ENCODE assay signal across 9 mouse cellular contexts in genomic region chr4:63228943-63229342, GRCm38 (mm10). TPM values are rescaled to one million over a fixed set of nuclear protein-coding genes. Genes with fewer than 3 reads are reported as not detected.
DNase-seq lines count a peak whose midpoint lies in the region; ATAC-seq lines count a peak whose summit lies in the region.
"Had no signal": no experiment of that assay in that cellular context is flagged by ENCODE, and none has a peak within 500 bp of the region (broad histone marks: within the 10 kb centered on the region; RNA-seq: fewer than 3 reads in every experiment).

No protein-coding gene starts in this region.

- 42% methylated on average over 5 of the region's 5 CpGs for WGBS in heart, embryonic 13.5 days
- 61% methylated on average over 5 of the region's 5 CpGs for WGBS in hindbrain, embryonic 11.5 days

- no peaks in the 10 kb centered on the region for H3K9me3 ChIP-seq in heart, embryonic 13.5 days
- no peaks in the 10 kb centered on the region for H3K9me3 ChIP-seq in hindbrain, embryonic 11.5 days (ENCODE audit: control insufficient read depth, low read length)

- H3K9ac ChIP-seq in heart, embryonic 13.5 days, result peak overlapping the region; percentile 55; the same call in 1 of the 2 replicates
- H3K9ac ChIP-seq in hindbrain, embryonic 11.5 days (ENCODE audit: low read depth, low read length), result no peak overlapping the region
- H3K9ac ChIP-seq: lung, embryonic 14.5 days had no signal

- H3K4me1 ChIP-seq in heart, embryonic 13.5 days, result peaks cover 82% of the 10 kb centered on the region
- peaks cover 3% of the 10 kb centered on the region for H3K4me1 ChIP-seq in hindbrain, embryonic 11.5 days (replicated peaks; ENCODE audit: control insufficient read depth, insufficient read depth, low read length)

- H3K36me3 ChIP-seq in heart, embryonic 13.5 days, result 0 out of 2 replicates have a peak, but pooled peaks cover 4% of the 10 kb centered on the region
- H3K36me3 ChIP-seq in hindbrain, embryonic 11.5 days (ENCODE audit: control insufficient read depth, insufficient read depth, low read length), result no peaks in the 10 kb centered on the region

- no peak overlapping the region for H3K4me3 ChIP-seq in heart, embryonic 13.5 days
- no peak overlapping the region for H3K4me3 ChIP-seq in hindbrain, embryonic 11.5 days (ENCODE audit: low read depth, low read length)

- intact Hi-C loops in left cerebral cortex, postnatal 36 days (cut with DNase I), result no loop called here

- ATAC-seq in heart, embryonic 13.5 days (ENCODE audit: extremely low read depth, insufficient number of reproducible peaks, low FRiP score, low TSS enrichment), result no peak
- peak; percentile 44 for ATAC-seq in hindbrain, embryonic 11.5 days (ENCODE audit: low FRiP score)
- no peak for ATAC-seq in CD4-positive, CD25-positive, alpha-beta regulatory T cell, adult 4 months

- peak overlapping the region; percentile 70 for H3K27ac ChIP-seq in heart, embryonic 13.5 days (replicated peaks)
- H3K27ac ChIP-seq in hindbrain, embryonic 11.5 days (ENCODE audit: low read depth, low read length), result no peak overlapping the region

- DNase-seq in heart, adult 9 months (ENCODE audit: low spot score in 2 of 2), result no peak
- DNase-seq in embryo, embryonic 11.5 days (ENCODE audit: low read depth, low spot score), result peak; percentile 17
- DNase-seq in hindbrain, embryonic 11.5 days (ENCODE audit: low spot score), result peak; percentile 20
- peak; percentile 62 to 65 for DNase-seq in left cerebral cortex, postnatal 36 days (ENCODE audit: low spot score in 2 of 2)
- peak; percentile 81 for DNase-seq in right cerebral cortex, adult 18-20 months
- no peak for DNase-seq in T-cell, adult 2 months (ENCODE audit: low spot score)
- DNase-seq: lung, embryonic 14.5 days had no signal

- no peak overlapping the region for H3K4me2 ChIP-seq in heart, embryonic 13.5 days
- no peak overlapping the region for H3K4me2 ChIP-seq in hindbrain, embryonic 11.5 days (replicated peaks; ENCODE audit: low read depth, low read length)
- H3K4me2 ChIP-seq: lung, embryonic 14.5 days had no signal

- no peaks in the 10 kb centered on the region; the same call in 1 of the 2 replicates for H3K27me3 ChIP-seq in heart, embryonic 13.5 days (replicated peaks)
- no peaks in the 10 kb centered on the region for H3K27me3 ChIP-seq in hindbrain, embryonic 11.5 days (ENCODE audit: control insufficient read depth, insufficient read depth, low read length)

RNA-seq across cellular contexts. Expression of gene Col27a1, which starts 15.1 kb away (rescaled TPM):
- polyA plus RNA-seq in heart, embryonic 13.5 days (2015; fragmentation: Nextera tagmentation; extraction: Ambion mirVana), result 3.7 and 4.2 TPM in 2 replicates
- polyA plus RNA-seq in hindbrain, embryonic 11.5 days (2014; fragmentation: Nextera tagmentation; extraction: Ambion mirVana), result 3.7 and 4.4 TPM in 2 replicates
- 1 to 10 TPM; 2.2 to 4.3 TPM for total RNA-seq in left cerebral cortex, postnatal 36 days (2021)
- under 1 TPM; 0.33 to 0.75 TPM for polyA plus RNA-seq in CD4-positive, CD25-positive, alpha-beta regulatory T cell, adult 4 months (2017; shearing (Covaris generic))

RNA-seq across cellular contexts. Expression of gene Kif12, which starts 57.0 kb away (rescaled TPM):
- 0.90 and 1.3 TPM in 2 replicates for polyA plus RNA-seq in heart, embryonic 13.5 days (2015; fragmentation: Nextera tagmentation; extraction: Ambion mirVana)
- not detected in 2 replicates for polyA plus RNA-seq in hindbrain, embryonic 11.5 days (2014; fragmentation: Nextera tagmentation; extraction: Ambion mirVana)
- not detected for total RNA-seq in left cerebral cortex, postnatal 36 days (2021)
- not detected for polyA plus RNA-seq in CD4-positive, CD25-positive, alpha-beta regulatory T cell, adult 4 months (2017; shearing (Covaris generic))

Comparison
In these comparisons a context has a peak if more than half of its experiments do, and no peak if none do; other contexts are left out.
1. DNase-seq: peak in embryo, embryonic 11.5 days (single experiment), hindbrain, embryonic 11.5 days (single experiment), left cerebral cortex, postnatal 36 days (2 of 2) and right cerebral cortex, adult 18-20 months (single experiment); none in heart, adult 9 months (0 of 2) and T-cell, adult 2 months (single experiment).